Mouse (Mus musculus) thymus, adult 2 months (tissue): ENCODE measurements around the gene Rint1. TPM values are rescaled to one million over a fixed set of nuclear protein-coding genes. Genes with fewer than 3 reads are reported as not detected.

Source experiments
- DNase-seq: peaks from one replicate; pipeline ENCODE4 v3.0.0; 2021
- H3K27ac ChIP-seq: fragments of 200-500 bp; 2 replicates; pipeline ENCODE4 v1.5.1; 2012; ENCODE audit warnings: low read length, control low read depth; ENCODE audit not compliant: control insufficient read depth, insufficient read depth
- H3K27me3 ChIP-seq: fragments of 200-500 bp; 2 replicates; pipeline ENCODE4 v1.6.1; 2012; ENCODE audit warnings: mild to moderate bottlenecking, low read length, moderate library complexity, mixed read lengths; ENCODE audit not compliant: control insufficient read depth, insufficient read depth
- H3K36me3 ChIP-seq: fragments of 200-500 bp; 2 replicates; pipeline ENCODE4 v1.6.1; 2012; ENCODE audit warnings: mild to moderate bottlenecking, low read length, moderate library complexity; ENCODE audit not compliant: control insufficient read depth, insufficient read depth
- H3K4me1 ChIP-seq: fragments of 200-500 bp; replicated peaks from 2 replicates; pipeline ENCODE4 v1.6.1; 2012; ENCODE audit warnings: low read length; ENCODE audit not compliant: control insufficient read depth, insufficient read depth
- H3K4me3 ChIP-seq: fragments of 200-500 bp; 2 replicates; pipeline ENCODE4 v1.5.1; 2012; ENCODE audit warnings: mild to moderate bottlenecking, low read length, control low read depth, moderate library complexity; ENCODE audit not compliant: control insufficient read depth, insufficient read depth
- CTCF ChIP-seq: fragments of 200-500 bp; IDR thresholded peaks from 2 replicates; pipeline ENCODE4 v1.5.1; 2012; ENCODE audit warnings: mild to moderate bottlenecking, control low read depth, low read length, moderate library complexity, borderline replicate concordance; ENCODE audit not compliant: control insufficient read depth, poor library complexity, insufficient read depth; ENCODE audit errors: extremely low read depth
- POLR2A ChIP-seq: fragments of 200-500 bp; IDR thresholded peaks from 2 replicates; pipeline ENCODE4 v1.6.1; 2012; ENCODE audit warnings: mild to moderate bottlenecking, low read length, control low read depth, moderate library complexity; ENCODE audit not compliant: control insufficient read depth, poor library complexity, insufficient read depth; ENCODE audit errors: extremely low read depth
- WGBS: fragments of 180-500 bp; shearing (Covaris S2); methylation state at CpG from one replicate; pipeline ENCODE4 v1.1.7; 2018; 5-methylcytosine and 5-hydroxymethylcytosine counted together
- polyA plus RNA-seq: library from polyadenylated mRNA; depleted of rRNA; stranded (reverse); fragments of >200 nt; gene quantifications from 2 replicates; pipeline ENCODE4 v1.2.3, GENCODE M21; 2012; rRNA removed

Gene Rint1
- 12.8 and 15.0 TPM in 2 replicates for polyA plus RNA-seq

DNA sequence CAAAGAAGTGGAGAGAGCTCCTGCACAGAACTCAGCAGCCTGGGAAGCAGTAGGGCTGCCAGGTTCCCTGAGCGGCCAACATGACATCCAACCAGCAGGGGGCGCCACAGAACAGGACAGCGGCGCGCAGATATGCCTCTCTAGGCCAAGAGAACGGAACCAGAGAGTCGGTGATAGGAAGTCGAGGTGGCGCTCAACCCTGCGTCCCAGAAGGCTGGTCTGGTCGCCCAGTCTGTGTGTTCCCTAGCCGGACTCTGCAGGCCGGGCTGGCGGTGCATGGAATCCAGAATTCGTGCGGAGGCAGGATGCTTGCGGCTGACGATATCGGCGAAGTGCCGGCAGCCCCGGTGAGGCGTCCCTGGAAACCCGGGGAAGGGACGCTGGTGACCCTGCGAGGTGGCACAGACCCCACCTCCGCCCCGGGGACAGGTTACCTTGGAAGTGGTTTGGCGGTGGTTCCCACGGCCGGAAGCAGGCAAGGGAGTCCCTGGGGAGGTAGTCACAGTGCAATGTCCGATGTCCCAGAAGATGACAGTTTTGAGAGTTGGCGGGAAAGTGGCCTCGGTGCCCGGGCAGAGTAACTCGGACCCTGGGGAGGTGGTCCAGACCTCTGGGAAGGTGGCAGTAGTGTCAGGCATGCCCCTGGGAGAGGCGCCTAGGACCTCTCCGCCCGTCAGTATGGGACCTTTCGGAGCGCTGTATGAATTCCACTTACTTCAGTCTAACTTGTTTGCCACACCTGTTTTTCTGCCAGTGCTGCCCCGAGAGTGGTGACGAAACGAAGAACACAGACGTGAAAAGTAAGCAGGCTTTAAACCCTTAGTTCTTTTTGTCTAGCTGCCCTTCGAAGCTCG is at the start of gene Rint1:
Gene Rint1 (plus strand): TSS at position 176 of the 854 bp plus-strand sequence.
- 1% methylated on average over 47 of the region's 47 CpGs for WGBS
- peaks cover 4% of the 10 kb centered on the region; the same call in 1 of the 2 replicates for H3K4me1 ChIP-seq
- peak; percentile 94 for DNase-seq

DNA sequence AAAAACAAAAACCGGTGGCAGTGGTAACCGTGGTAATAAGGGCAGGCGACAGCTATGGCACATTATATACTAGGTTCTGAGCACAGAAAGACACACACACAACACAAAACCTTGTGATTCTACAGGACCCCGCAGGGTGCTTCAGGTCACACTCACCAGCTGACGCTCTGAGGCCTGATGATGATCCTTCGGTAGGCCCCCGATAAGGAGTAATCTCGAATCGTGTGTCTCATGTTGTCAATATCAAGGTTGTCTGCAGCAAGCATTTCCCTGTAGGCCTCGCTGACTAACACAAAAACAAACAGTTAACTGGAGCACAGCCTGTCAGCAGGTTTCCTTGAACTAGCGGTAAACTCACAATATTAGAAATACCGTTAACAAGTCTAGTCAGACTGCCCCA is 44.2 kb upstream of the Rint1 start:
- H3K4me1 ChIP-seq = no peaks in the 10 kb centered on the region
- TF ChIP-seq CTCF = no peak
- no peak for TF ChIP-seq POLR2A
- H3K4me3 ChIP-seq = no peak overlapping the region
- 98% methylated on average over 12 of the region's 12 CpGs for WGBS
- H3K36me3 ChIP-seq = peaks cover 4% of the 10 kb centered on the region; the same call in 1 of the 2 replicates
- no peaks in the 10 kb centered on the region for H3K27me3 ChIP-seq
- DNase-seq = no peak
- H3K27ac ChIP-seq = no peak overlapping the region

More for the DNA sequence above, at the start of gene Rint1:
- Histone ChIP-seq H3K27ac (no peak within 1 kb of the TSS), H3K4me3 (peak within 1 kb of the TSS; percentile 86), H3K27me3 (no peaks in the 10 kb centered on the region), H3K36me3 (no peaks in the 10 kb centered on the region)
- peak; percentile 96 for TF ChIP-seq CTCF
- peak; percentile 62; the same call in 1 of the 2 replicates for TF ChIP-seq POLR2A

GRCm38 (mm10) chr5:23749882-23750281 is 37.6 kb upstream of the Rint1 start:
- TF ChIP-seq CTCF (no peak), POLR2A (no peak)
- Histone ChIP-seq H3K27ac (no peak overlapping the region), H3K4me3 (no peak overlapping the region), H3K27me3 (no peaks in the 10 kb centered on the region), H3K4me1 (no peaks in the 10 kb centered on the region), H3K36me3 (no peaks in the 10 kb centered on the region)
- 89% methylated on average over 2 of the region's 2 CpGs for WGBS
- no peak for DNase-seq

DNA sequence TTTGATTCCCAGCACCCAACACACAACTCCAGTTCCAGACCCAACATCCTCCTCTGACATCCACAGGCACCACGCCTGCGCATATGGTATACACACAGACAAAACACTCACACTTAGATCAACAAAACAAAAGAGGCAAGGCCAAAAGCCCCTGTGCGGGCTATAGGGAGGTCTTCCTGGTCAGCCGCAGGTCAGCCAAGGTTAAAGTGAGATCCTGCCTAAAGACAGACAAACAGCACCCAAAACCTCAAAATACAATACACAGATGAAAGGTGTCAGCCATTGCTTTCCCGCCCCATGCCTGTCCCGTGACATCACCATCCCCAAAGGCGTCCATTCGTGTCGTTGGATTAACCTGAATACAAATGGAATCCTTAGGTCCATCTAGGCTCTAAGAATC is 31.9 kb upstream of the Rint1 start:
- Histone ChIP-seq H3K27me3 (no peaks in the 10 kb centered on the region), H3K4me3 (no peak overlapping the region), H3K4me1 (no peaks in the 10 kb centered on the region), H3K36me3 (no peaks in the 10 kb centered on the region), H3K27ac (no peak overlapping the region)
- TF ChIP-seq CTCF = no peak
- no peak for TF ChIP-seq POLR2A
- no peak for DNase-seq
- WGBS = 98% methylated on average over 9 of the region's 9 CpGs

DNA sequence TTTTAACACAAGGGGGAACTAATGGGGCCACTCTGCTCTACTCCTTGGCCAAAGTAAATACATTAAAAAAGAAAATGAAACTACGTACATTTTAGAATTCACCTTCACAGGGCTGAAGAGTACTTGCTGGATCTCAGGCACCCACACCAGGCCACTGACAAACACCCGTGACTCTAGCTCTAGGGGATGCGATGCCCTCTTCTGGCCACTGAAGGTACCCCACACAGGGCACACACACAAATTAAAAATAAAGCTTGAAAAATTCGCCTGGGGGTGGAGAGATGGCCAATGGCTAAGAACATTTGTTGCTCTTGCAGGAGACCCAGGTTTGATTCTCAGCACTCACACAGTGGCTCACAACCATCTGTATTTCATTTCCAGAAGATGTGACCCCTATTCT is 31.1 kb upstream of the Rint1 start:
- DNase-seq = no peak
- WGBS = 99% methylated on average over 4 of the region's 4 CpGs
- TF ChIP-seq CTCF = no peak
- no peak for TF ChIP-seq POLR2A

DNA sequence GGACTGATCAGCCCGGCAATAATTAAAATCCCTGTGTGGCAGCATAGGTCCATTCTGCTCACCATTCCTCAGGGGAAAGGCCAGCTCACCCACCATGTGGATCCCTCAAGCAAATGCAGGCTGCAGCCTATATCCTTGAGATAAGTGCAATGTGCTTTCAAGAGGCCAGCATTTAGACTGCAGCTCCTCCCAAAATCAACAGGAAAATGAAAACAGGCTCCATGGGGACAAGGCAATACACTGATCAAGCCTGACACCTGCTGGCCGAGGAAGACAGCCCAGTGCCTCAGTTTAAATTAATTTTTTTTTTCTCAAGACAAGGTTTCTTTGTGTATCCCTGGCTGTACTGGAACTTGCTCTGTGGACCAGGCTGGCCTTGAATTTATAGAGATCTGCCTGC is 28.9 kb upstream of the Rint1 start:
- Histone ChIP-seq H3K27me3 (no peaks in the 10 kb centered on the region), H3K27ac (no peak overlapping the region), H3K4me1 (no peaks in the 10 kb centered on the region), H3K36me3 (no peaks in the 10 kb centered on the region), H3K4me3 (no peak overlapping the region)
- peak; percentile 9 for DNase-seq
- WGBS = 59% methylated on average over 2 of the region's 2 CpGs
- TF ChIP-seq POLR2A (no peak), CTCF (no peak)

More for the DNA sequence above, 31.1 kb upstream of the Rint1 start:
- Histone ChIP-seq H3K4me1 (no peaks in the 10 kb centered on the region), H3K27me3 (no peaks in the 10 kb centered on the region), H3K4me3 (no peak overlapping the region), H3K36me3 (no peaks in the 10 kb centered on the region), H3K27ac (no peak overlapping the region)
